Mouse (Mus musculus) spleen, adult 18-20 months (tissue): Measurements from ENCODE around the gene Mpped2.

Source experiments
- DNase-seq, 2 experiments: peaks; one replicate each; pipeline ENCODE4 v3.0.0; 2022; ENCODE audit warnings: mixed read lengths in 2 of 2

Gene Mpped2

DNA sequence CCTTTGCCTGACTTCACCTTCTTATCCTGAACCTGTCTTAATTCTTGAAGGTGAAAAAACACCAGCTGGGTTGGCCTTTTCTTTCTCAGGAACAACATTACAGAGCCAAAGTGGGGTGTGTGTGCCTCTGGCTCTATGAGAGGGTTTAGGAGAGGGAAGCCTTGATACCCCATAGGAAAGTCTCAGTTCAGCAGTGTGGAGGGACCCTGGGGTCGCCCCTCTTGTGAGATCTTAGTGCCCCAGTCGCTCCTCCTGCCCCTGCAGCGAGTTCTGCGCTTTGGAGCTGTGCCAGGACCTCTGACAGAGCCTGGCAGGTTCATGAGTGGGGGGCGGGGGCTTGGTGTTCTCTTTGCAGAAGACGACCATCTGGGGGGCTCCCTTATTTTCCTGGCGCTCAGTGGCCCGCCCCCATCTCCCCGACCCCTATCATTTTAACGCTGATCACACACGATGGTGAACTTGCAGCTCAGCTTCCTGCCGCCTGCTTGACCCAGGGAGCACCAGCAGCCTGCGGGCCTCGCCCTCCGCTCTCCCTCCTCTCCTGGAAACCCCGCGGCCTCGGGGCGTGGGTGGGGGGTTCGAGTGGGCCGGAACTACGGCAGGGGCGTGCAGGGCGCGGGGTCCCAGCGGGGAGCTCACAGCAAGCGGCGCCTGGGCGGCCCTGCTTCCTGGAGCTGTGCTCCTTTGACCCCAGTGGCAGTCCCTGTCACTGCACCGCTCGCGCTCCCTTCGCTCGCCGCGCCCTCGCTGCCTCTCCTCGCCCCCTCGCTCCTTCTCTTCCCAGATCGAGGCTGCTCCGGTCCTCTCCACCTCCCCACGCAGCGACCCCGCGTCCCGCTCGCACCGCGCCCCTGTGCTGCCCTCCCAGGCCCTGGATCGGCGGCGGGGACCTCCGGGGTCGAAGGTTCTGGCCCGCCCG lies at the start of gene Mpped2:
Mpped2 (plus strand) TSS at position 487 of the 919 bp plus-strand sequence.
- peak in 1 of 2 experiments; percentile 2 for DNase-seq

DNA sequence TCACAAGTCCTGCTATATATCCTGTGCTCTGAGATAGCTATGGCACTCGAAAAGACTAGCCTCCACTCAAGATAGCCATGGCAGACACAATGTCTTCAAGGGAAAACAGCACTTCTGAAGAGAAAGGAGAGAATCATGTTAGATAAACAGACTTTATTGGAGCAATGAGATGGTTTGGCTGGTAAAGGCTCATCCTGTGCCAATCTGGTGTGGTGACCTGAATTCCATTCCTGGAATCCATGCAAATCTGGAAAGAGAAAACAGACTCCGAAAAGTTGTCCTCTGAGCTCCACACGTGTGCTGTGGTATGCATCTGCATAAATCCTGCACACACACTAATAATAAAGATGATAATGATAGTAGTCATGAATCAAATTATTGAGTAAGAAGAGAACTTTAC lies 48.3 kb upstream of the Mpped2 start:
- DNase-seq = no peak

DNA sequence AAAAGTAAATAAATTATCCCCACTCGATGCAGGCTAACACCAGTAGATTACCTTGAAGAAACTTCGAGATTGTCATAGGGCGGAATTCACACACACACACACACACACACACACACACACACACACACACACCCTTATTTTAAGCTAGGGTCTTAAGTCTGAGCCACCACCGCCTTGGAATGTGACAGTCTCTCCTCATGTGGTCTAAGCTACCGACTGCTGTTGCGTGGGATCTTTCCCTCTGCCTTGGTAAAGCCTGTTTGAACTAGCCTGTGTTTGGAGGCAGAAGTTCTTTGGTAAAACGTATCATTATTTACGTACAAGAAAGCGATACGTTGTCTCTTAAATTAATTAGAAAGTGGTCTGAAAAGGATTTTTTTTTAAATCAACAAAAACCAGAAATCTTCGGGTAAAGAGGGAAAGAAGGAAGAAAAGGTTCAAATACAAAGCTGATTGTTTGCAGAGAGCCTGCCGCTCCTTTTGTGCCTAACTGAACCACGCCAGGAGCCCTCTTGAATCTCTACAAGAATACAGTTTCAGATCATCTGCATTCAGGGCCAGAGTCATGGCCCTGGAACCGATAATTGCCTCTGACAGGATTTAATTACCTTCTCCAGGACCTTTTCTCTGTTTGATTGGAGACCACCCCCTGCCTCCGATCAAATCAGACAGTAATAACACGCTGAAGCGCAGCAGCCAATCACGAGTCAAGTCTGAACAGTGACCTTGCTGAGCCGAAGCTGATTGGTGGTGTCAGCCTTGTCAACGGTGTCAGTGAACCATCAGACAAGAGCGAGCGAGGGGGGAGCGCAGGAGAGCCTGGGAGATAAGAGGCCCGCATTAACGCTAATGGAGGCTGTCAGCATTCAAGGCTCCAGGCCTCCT lies 43.1 kb upstream of the Mpped2 start:
- no peak for DNase-seq

DNA sequence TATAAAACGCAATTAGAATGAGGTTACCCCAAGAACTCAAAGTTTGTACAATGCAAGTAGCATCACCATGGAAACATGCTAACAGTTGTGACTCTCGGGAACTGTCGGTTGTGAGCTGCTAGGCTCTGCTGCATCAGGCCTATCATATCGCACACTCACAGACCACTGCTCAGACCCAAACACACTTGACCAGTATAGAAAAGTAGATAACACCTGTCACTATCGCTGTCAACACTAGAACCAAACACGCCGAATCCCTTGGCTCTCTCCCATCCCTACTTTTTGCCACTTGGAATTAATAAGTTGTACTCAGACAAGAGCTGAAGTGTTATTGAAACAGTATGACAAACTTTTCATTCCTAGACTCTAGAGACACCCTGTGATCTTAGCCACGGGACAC lies 40.9 kb upstream of the Mpped2 start:
- no peak for DNase-seq

DNA sequence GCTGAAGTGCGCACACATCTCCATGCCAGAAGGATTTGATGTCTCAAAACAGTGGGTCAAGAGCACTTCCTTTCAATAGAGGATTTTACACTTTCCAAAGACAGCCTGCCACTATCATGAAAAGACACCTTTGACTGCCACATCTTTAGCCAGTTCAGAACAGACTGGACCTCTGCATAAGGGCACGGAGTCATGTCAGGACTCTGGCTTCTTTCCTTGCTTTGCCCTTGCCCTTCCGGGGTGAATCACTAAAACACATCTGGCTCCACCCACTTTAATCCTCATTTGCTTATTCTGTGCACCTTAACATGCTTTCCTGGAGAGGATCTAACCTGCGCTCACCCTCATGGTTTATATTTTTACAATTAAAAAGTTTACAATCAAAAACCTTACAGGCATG lies 40.3 kb upstream of the Mpped2 start:
- no peak for DNase-seq

DNA sequence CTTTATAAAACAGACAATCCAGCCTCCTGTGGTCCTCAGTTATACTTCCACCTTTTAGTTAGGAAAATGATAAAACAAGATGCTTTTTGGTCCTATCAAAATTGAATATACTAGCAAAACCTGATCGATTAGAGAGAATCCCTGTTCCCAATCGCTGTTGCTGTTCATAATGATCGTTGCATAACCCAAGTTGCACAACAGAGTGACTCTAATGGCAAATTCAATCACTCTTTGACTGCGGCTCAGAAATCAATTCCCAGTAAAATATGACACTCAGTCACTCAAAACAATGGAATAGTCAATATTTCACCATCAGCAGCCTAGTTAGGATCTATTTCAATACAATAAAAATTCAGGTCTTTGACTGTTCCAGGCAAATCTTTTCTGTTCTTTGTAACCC lies 39.8 kb upstream of the Mpped2 start:
- no peak for DNase-seq

DNA sequence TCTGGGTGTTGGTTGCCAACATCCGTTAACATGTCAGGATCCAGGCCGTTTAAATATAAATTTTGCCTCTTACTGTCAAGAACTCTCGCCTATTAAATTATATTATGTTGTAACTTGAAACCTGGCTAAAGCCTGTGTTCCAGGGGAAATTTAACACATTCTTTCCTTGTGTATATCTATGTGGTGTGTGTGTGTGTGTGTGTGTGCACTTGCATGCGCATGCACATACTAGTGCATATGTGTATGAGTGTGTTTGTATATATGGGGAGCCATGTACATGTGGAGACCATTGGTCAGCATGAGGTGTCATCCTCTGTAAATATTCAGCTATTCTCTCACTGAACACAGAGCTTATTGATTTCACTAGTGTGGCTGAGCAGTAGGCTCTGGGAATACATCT lies 37.8 kb upstream of the Mpped2 start:
- DNase-seq = no peak

DNA sequence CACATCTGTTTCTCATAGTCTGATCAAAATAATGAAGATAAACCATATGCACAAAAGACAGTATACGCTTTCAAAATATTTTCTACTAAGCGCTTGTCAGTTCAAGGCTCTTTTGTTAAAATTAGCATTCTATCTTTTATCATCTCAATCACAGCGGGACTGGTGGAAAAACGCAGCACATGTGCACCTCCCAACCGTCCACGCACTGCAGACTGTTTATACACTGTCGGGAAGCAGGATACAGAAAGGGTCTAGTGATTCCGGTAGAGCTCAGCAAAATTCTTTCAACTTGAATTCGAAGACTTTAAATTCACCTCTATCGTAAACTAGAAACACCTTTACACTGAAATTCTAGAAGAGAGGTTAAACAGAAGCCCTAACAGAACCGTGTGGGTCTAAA lies 27.8 kb upstream of the Mpped2 start:
- no peak for DNase-seq

DNA sequence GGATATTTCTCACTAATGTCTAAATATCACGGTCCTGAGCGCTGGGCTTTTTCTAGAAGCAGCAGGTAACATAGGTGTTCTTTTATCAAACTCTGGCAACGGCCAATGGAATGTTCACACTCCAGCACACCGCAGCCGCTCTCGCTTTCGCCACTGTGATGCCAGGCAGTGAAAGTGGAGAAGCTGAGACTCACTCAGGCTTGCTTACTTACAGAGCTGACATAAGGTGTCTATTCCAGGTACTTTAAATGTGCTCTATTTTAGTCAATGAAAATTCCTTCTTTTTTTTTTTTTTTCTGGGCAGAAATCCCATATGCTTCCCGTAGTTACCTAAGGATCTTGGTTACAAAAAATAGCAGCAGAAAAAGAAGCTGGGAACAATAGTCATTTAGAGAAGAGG lies 18.8 kb upstream of the Mpped2 start:
- no peak for DNase-seq

DNA sequence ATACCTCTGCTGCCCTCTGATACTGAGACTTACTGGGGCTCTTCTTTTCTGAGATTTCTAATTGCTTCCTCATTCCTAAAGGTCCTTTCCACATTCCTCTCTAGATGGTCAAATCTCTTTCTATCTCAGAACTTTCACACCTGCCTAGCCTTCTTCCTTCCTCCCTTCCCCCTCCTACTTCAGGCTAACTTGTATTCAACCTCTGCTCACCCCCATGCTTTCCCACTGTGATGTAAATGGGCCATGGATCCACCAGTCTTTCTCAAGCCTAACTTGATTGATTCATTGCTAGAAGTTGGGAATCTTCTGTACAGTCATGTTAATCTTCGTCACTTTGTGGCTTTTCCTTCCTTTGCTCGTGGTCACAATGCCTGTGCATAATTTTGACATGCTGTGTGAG lies 15.6 kb upstream of the Mpped2 start:
- DNase-seq = no peak

DNA sequence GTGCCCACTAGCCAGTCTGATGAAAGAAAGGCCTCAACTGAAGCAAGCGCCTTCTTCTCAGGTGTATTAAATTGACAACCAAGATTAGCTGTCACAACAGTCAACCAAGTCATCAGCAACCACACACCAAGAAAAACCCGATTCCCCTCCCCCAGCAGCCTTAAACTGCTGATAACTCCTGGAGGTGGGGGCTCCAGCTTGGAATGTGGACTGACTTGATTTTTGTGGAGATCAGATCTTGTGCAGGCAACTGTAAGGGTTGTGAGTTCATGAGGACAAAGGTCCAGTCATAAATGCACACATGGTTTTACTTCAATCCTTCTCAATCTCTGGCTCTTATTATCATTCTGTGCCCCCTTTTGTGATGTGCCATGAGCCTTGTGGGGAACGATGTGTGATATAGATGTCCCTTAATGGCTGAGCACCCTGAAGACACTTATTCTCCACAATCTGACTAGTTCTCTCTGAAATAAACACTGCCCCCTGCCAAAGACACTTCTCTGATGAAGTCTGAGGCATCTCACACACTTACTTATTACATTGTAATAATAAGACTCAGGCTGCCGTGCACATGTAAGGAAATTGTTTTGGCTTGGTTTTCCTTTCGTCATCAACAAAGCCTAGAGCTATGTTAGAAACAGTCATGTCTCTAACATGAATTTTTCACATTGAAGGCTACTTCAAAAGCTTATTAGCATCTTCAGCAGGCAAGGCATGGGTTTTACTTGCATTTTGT lies 13.2 kb upstream of the Mpped2 start:
- DNase-seq = no peak

DNA sequence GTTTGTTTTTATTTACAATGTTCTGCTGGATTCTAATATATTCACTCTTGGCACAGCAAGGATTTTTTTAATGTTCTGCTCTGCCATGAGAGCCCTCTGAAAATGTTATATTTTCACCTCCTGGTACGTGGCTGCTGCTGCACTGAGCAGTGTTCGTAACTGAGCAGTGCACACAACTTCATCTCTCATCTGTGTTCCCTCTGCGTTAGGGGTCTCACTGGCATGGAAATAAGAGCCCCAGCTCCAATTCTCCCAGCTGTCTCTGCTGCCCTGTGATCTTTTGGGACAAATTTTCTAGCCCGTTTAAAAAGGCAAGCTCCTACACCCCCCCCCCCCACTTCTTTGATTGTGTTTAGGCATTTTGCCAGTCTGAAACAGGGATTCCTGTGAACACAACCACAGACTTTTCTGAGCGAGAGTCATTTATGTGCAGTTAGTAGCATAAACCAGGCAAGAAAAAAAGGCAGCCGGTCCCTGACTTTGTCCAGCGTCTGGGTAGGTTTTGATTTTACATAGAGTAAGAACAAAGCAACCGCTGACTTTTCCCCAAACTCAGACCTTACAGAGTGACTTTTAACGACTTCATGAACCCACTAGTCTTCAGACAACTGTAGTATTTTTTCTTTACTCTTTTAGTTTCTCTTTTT lies 9.8 kb upstream of the Mpped2 start:
- no peak for DNase-seq

DNA sequence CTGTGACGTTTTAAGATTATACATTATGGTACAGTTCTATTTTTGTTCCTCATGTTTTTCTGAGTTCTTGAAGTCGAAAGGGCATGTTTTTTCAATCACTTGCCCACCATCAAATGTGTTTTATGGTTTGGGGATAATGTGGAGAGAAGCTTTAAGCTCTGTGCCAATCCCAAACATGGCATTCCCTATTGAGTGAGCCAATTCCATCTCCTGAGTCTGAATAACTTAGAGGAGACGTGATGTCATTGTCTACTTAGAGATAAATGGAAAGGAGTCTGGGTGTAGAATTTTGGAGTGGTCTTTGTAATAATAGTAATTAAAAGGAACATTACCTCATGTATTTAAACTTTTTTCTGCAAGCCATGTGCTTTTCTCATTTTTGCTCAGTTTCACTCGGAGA lies 9.2 kb upstream of the Mpped2 start:
- no peak for DNase-seq

DNA sequence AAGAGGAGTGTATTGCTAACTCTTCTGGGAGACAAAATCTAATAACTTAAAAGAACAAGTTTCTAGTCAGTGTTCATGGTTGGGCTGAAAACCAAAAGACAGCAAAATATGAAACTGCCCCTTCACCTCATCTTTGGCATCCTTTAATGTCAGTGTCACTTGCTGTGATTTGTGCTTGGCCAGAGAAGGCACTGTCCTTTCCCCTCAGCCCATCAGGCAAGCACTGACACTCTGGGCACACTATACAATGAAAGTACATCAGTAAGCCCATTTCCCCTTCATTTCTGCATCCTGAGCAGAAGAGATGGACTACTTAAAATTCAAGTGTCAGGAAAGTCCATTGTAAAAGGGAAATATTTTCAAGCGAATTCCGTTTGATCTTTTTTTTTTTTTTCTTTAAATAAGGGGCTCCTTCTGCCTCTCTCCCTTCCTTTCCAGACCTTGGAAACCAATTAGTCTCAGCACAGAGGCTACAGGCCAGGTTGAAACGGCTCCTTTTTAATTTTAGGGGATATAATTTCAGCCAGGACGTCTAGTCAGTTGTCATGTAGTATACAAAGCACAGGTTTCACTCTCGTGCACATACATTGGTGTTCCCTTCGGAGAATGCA lies 1.2 kb upstream of the Mpped2 start:
- no peak for DNase-seq

DNA sequence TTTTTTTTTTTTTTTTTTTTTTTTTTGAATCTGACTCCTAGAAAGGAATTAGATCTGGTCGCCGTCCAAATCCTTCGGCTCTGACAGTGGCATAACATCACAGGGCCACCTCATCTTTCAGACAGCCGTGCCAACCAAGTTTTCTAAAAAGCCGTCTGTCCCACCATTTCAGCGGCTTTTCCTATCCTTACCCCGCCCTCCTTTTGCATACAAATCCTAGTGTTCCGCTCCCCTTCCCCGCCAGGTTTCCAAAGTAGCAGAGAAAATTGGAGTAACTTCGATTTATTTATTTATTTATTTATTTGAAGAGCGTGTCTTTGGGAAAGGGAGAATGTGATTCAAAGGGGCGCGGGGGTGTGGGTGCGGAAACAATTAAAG lies 675 bp upstream of the Mpped2 start:
- no peak for DNase-seq

DNA sequence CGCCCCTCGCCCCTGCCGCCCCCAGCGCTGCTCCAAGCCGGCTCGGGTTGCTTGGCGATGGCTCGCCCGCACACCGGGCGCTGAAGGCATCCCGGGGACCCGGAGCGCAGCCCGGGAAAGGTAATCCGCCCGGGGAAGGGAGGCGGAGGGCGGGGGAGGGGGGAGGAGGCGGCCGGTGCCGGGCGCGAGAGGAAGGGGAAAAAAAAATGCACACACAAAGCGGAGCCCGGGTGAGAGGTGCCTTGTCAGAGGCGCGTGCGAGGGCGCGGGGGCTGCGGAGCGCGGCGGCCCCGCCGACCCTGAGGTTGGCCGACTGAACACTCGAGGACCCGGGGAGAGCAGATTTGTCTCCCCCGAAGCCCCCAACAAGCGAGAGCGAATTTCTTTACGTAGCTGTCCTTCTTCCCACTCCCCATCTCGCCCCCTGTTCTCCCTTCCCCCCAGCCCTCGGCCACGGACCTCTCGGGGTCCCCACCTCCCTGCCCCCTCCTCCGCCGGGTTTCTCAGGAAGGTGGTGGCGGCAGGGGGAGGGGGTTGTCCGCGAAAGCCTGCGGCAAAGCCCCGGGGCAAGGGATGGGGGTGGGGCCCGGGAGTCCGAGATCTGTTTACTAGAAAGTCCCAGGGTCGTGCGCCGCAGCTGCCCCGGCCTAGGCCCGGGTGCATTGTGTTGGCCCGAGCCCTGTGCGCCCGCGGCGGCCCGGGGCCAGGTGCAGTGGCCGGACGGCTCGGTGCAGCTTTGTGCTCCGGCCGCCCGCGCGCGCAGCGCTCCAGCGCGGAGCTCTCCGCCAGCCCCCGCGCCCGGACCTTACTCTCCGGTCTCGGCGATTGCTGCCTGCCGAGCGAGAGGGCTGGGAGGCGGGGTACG lies 865 bp downstream of the Mpped2 start:
- DNase-seq = no peak

DNA sequence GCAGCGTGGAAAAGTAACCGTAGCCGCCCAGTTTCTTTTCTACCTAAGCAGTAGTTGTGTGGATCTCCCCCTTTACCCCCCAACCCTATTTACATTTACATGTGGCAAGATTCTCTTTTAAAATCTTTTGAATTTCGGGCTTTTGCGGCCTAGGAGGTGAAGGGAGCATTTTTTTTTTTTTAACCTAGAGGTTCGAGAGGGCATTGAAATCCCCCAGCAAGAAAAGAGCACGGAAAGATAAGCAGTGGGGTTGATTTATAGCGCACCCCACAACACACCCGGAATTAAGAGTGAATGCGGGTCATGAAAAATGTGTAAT lies 1.5 kb downstream of the Mpped2 start:
- DNase-seq = no peak

DNA sequence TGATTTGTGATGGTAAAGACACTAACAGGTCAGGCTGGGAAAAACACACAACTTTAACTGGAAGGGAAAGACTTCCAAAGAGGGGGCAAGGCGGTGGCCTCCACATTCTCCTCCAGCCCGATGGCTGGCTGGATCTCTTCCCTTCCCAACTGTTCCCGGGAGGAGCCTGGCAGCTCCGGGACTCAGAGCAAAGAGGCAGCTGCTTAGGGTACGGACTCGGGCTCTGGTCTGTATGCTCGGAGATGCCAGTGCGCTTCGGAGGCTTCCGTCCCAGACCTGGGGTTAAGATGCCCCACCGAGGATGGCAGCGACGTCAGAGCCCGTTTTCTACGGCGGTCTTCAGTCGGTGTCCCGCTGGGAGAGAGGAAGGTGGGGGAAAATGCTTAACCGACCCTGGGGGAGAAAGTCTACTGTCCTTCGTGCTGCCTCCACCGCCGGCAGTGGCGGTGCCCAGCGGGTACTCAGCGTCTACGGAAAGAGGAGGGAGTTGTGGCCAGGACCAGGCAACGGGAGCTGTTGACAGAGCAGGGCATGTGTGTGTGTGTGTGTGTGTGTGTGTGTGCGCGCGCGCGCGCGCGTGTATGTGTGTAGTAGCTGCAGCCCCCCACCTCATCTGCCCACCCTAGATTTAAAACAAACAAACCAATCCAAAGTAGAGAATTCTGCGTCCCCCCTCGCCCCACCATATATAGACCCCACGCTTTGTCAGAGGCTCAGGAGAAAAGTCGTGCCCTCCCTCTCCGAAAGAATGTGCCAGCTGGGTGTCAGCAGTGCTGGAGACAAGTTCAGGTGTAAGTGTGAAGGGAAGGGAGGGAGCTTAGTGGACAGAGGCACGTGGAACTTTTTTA lies 2.0 kb downstream of the Mpped2 start:
- DNase-seq = no peak

DNA sequence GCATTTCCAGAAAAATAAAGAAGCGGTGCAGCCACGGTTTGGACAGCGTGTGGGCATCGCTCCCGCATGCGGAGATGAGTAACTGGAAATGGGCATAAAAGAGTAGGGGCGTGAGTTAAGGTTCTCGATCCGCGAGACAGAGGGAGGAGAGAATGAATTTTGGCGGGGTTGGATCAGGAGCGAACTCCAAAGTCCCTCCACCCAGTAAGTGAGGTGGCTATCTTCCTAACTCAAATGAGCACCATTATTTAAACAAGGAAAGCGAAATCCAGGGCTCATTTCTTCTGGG lies 2.6 kb downstream of the Mpped2 start:
- DNase-seq = no peak

DNA sequence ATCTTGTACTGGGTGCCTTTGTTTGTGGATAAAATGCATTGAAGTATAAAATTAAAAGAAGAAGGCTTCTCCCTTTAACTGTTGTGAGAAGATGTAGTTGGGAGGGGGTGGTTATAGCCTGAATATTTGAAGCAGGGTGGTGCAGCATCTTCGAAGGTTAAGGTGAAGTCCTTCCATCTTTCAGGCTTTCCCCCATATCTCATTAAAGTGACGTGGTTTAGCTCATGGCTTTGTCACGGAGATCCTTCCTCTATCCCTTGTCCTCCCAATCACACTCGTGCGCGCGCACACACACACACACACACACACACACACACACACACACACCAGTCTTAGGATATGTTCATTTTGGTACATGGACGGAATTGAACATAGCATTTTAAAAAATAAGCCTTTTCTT lies 3.3 kb downstream of the Mpped2 start:
- DNase-seq = no peak

DNA sequence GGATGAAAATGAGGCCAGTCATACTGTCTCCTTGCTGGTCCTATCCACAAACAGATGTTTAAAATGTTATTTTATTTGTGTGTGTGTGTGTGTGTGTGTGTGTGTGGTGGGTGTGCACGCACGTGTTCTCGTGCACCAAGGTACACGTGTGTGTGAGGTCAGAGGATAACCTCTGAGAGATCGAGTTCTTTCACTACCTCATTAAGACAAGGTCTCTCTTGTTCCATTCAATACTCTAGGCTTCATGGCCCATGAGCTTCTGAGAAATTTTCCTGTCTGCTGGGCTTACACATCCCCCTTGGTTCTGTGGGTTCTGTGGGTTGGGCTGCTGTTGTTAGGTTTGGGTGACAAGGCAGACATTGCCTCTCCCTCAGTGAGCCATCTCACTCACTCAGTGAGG lies 12.6 kb downstream of the Mpped2 start:
- DNase-seq = no peak
